Mouse (Mus musculus) heart, postnatal 25 days (tissue): ENCODE measurements around the gene Rnaseh1. TPM values are rescaled to one million over a fixed set of nuclear protein-coding genes. Genes with fewer than 3 reads are reported as not detected.

Experiments used
- DNase-seq: peaks from one replicate; pipeline ENCODE4 v3.0.0; 2022; ENCODE audit warnings: low spot score
- intact Hi-C: fragments of 180-260 bp; cut with DNase I; formaldehyde crosslinking; loops from one replicate; pipeline ENCODE4 v1.15.1; 2025
- total RNA-seq, 2 experiments: library from RNA; stranded (reverse); gene quantifications; 2 replicates each; pipeline ENCODE4 v1.2.3; 2021

Gene Rnaseh1
- total RNA-seq, 2 experiments from 2014 or later, result 7.1 to 8.2 TPM

- intact Hi-C loops, result loop anchor here (5.0 kb wide), 2 partner anchors 109 to 654 kb away; no protein-coding TSS in a partner anchor
- no peak for DNase-seq
Measured at GRCm38 (mm10) chr12:28638778-28639177, 10.6 kb upstream of the Rnaseh1 start.

- intact Hi-C loops, result no loop called here
- DNase-seq, result no peak
Measured at GRCm38 (mm10) chr12:28662628-28663027, 13.2 kb downstream of the Rnaseh1 start.

GRCm38 (mm10) chr12:28666734-28667133 lies 17.3 kb downstream of the Rnaseh1 start:
- DNase-seq, result no peak
- intact Hi-C loops, result no loop called here

GRCm38 (mm10) chr12:28667287-28667686 lies 17.9 kb downstream of the Rnaseh1 start:
- no peak for DNase-seq
- intact Hi-C loops, result no loop called here

- no peak for DNase-seq
- intact Hi-C loops, result loop anchor here (2.0 kb wide), 1 partner anchor 37 kb away; no protein-coding TSS in a partner anchor
Measured at GRCm38 (mm10) chr12:28674038-28674720, 24.8 kb downstream of the Rnaseh1 start.

GRCm38 (mm10) chr12:28675121-28675924 lies 25.9 kb downstream of the Rnaseh1 start, which contains the start of gene Adi1:
Adi1 (plus strand) TSS chr12:28675231.
- intact Hi-C loops, result loop anchor here (2.0 kb wide), 1 partner anchor 39 kb away; no protein-coding TSS in a partner anchor
- peak; percentile 55 for DNase-seq

GRCm38 (mm10) chr12:28675925-28676209 lies 26.5 kb downstream of the Rnaseh1 start:
- no peak for DNase-seq
- intact Hi-C loops, result loop anchor here (2.0 kb wide), 1 partner anchor 39 kb away; no protein-coding TSS in a partner anchor

GRCm38 (mm10) chr12:28684674-28685073 lies 35.3 kb downstream of the Rnaseh1 start:
- intact Hi-C loops, result no loop called here
- no peak for DNase-seq

- DNase-seq, result no peak
- intact Hi-C loops, result no loop called here
Measured at GRCm38 (mm10) chr12:28685771-28686170, 36.4 kb downstream of the Rnaseh1 start.

GRCm38 (mm10) chr12:28686199-28686879 lies 36.9 kb downstream of the Rnaseh1 start:
- intact Hi-C loops, result no loop called here
- no peak for DNase-seq

GRCm38 (mm10) chr12:28688996-28689395 lies 39.6 kb downstream of the Rnaseh1 start:
- no peak for DNase-seq

GRCm38 (mm10) chr12:28690730-28691129 lies 41.3 kb downstream of the Rnaseh1 start:
- no peak for DNase-seq
- intact Hi-C loops, result no loop called here

More at GRCm38 (mm10) chr12:28688996-28689395, 39.6 kb downstream of the Rnaseh1 start:
- intact Hi-C loops, result no loop called here

- DNase-seq, result no peak
- intact Hi-C loops, result no loop called here
Measured at GRCm38 (mm10) chr12:28693738-28694137, 44.3 kb downstream of the Rnaseh1 start.

- intact Hi-C loops, result no loop called here
- no peak for DNase-seq
Measured at GRCm38 (mm10) chr12:28694231-28694630, 44.8 kb downstream of the Rnaseh1 start.

- DNase-seq, result no peak
- intact Hi-C loops, result no loop called here
Measured at GRCm38 (mm10) chr12:28694776-28695175, 45.4 kb downstream of the Rnaseh1 start.

- DNase-seq, result no peak
- intact Hi-C loops, result loop anchor here (2.0 kb wide), 1 partner anchor 109 kb away; no protein-coding TSS in a partner anchor
Measured at GRCm38 (mm10) chr12:28697821-28698595, 48.6 kb downstream of the Rnaseh1 start.

GRCm38 (mm10) chr12:28699086-28699485 lies 49.7 kb downstream of the Rnaseh1 start:
- intact Hi-C loops, result loop anchor here (2.0 kb wide), 1 partner anchor 110 kb away; no protein-coding TSS in a partner anchor
- no peak for DNase-seq

GRCm38 (mm10) chr12:28699656-28700055 lies 50.3 kb downstream of the Rnaseh1 start:
- intact Hi-C loops, result loop anchor here (2.0 to 10.0 kb wide), 3 partner anchors 111 to 435 kb away; no protein-coding TSS in a partner anchor
- no peak for DNase-seq

GRCm38 (mm10) chr12:28700101-28700511 lies 50.7 kb downstream of the Rnaseh1 start:
- intact Hi-C loops, result loop anchor here (5.0 to 10.0 kb wide), 2 partner anchors 132 to 435 kb away; no protein-coding TSS in a partner anchor
- DNase-seq, result no peak
